Mouse (Mus musculus) natural killer cell, adult 2 months (primary cell): ENCODE data around the gene Arhgap29.

Source experiments
- DNase-seq, 2 experiments: peaks; one replicate each; pipeline ENCODE4 v3.0.0; 2022; ENCODE audit warnings: low spot score in 2 of 2

The Arhgap29 gene

GRCm38 (mm10) chr3:121945957-121946356, 6.4 kb upstream of the Arhgap29 start:
- DNase-seq = no peak

GRCm38 (mm10) chr3:121946765-121947164, 5.6 kb upstream of the Arhgap29 start:
- no peak for DNase-seq

GRCm38 (mm10) chr3:121950139-121950538, 2.2 kb upstream of the Arhgap29 start:
- no peak for DNase-seq

GRCm38 (mm10) chr3:121951116-121951515, 1.2 kb upstream of the Arhgap29 start:
- DNase-seq = no peak

GRCm38 (mm10) chr3:121953049-121953432, 700 bp downstream of the Arhgap29 start:
- DNase-seq = peak; percentile 35 to 49

GRCm38 (mm10) chr3:121953433-121954161, 1.3 kb downstream of the Arhgap29 start:
- DNase-seq = no peak

GRCm38 (mm10) chr3:121954421-121954820, 2.1 kb downstream of the Arhgap29 start:
- no peak for DNase-seq

GRCm38 (mm10) chr3:121955527-121955926, 3.2 kb downstream of the Arhgap29 start:
- DNase-seq = no peak

GRCm38 (mm10) chr3:121956789-121957188, 4.4 kb downstream of the Arhgap29 start:
- no peak for DNase-seq

GRCm38 (mm10) chr3:121957606-121958344, 5.4 kb downstream of the Arhgap29 start:
- no peak for DNase-seq

GRCm38 (mm10) chr3:121964173-121964572, 11.8 kb downstream of the Arhgap29 start:
- DNase-seq = no peak

- DNase-seq = peak; percentile 16 to 57
Observed at GRCm38 (mm10) chr3:121967681-121968476, 15.5 kb downstream of the Arhgap29 start.

- DNase-seq = no peak
Observed at GRCm38 (mm10) chr3:121968621-121969020, 16.3 kb downstream of the Arhgap29 start.

- no peak for DNase-seq
Observed at GRCm38 (mm10) chr3:121969451-121969850, 17.1 kb downstream of the Arhgap29 start.

GRCm38 (mm10) chr3:121973761-121974160, 21.4 kb downstream of the Arhgap29 start:
- no peak for DNase-seq

GRCm38 (mm10) chr3:121975381-121975780, 23.0 kb downstream of the Arhgap29 start:
- DNase-seq = no peak

- DNase-seq = no peak
Observed at GRCm38 (mm10) chr3:121981306-121981705, 29.0 kb downstream of the Arhgap29 start.

GRCm38 (mm10) chr3:121982450-121982849, 30.1 kb downstream of the Arhgap29 start:
- no peak for DNase-seq

- DNase-seq = no peak
Observed at GRCm38 (mm10) chr3:121995125-121995524, 42.8 kb downstream of the Arhgap29 start.

- no peak for DNase-seq
Observed at GRCm38 (mm10) chr3:121999934-122000333, 47.6 kb downstream of the Arhgap29 start.

GRCm38 (mm10) chr3:122001568-122001967, 49.2 kb downstream of the Arhgap29 start:
- no peak for DNase-seq

GRCm38 (mm10) chr3:122009818-122010217, 57.5 kb downstream of the Arhgap29 start:
- DNase-seq = no peak
